Mouse (Mus musculus) T-helper 1 cell (primary cell): ENCODE measurements around the gene Gm9507.
"Not testable (repeated sequence)": the region's sequence is repeated elsewhere in the genome, so short reads cannot be mapped to it uniquely, and the experiment has no call there.

ENCODE experiments used
- in situ Hi-C: fragments of 300-600 bp; cut with MboI, MseI; formaldehyde crosslinking; loops from one replicate; pipeline ENCODE4 v1.15.1; 2025; ENCODE audit warnings: high pct_unique_total_duplicates

Gm9507 gene

DNA sequence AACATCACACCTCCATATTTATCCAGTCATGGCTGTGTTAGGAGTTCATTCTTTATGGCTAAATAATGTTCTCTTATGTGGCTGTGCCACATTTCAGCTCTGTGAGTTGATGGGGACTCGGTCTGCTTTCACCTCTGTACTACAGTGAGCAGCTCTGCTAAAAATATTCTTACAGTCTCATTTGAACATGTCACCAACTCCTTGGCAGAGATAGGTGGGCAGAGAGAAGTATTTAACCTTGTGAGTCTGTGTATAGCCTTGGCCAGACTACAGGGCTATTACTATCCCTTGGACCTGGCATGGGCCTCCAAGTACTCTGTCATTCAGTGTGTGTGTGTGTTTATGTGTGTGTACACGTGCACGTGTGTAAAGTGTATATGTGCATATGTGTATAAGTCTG is 39.5 kb downstream of the Gm9507 start:
- in situ Hi-C loops, result not testable (repeated sequence)

GRCm38 (mm10) chr10:77771225-77771624 is 40.4 kb downstream of the Gm9507 start, which contains the start of gene Gm3238:
Gm3238 (minus strand) TSS chr10:77771325.
- in situ Hi-C loops, result not testable (repeated sequence)

- in situ Hi-C loops, result no loop called here
Measured at GRCm38 (mm10) chr10:77769727-77770126, 41.9 kb downstream of the Gm9507 start.
